Mouse (Mus musculus) hindbrain, embryonic 14.5 days (tissue): ENCODE measurements around the gene Acot7. TPM values are rescaled to one million over a fixed set of nuclear protein-coding genes. Genes with fewer than 3 reads are reported as not detected.
A peak's percentile ranks its signal among the peaks of the same experiment; 100 is the strongest.
"Not testable (repeated sequence)": the region's sequence is repeated elsewhere in the genome, so short reads cannot be mapped to it uniquely, and the experiment has no call there.

Experiments
- ATAC-seq: fragments of 200-750 bp; cut with Nextera tagmentation; 2 replicates; pipeline ENCODE4 v1.8.0; 2017; ENCODE audit warnings: moderate number of reproducible peaks, mild to moderate bottlenecking, moderate TSS enrichment, moderate library complexity; ENCODE audit not compliant: low FRiP score
- DNase-seq: peaks from one replicate; pipeline ENCODE4 v3.0.0-alpha.2; 2015; ENCODE audit warnings: low spot score
- H3K27ac ChIP-seq: fragments of 300-500 bp; sonication (generic); 2 replicates; pipeline ENCODE4 v1.5.1; 2014; ENCODE audit warnings: mild to moderate bottlenecking, moderate library complexity
- H3K27me3 ChIP-seq: fragments of 300-500 bp; sonication (generic); 2 replicates; pipeline ENCODE4 v1.6.1; 2014; ENCODE audit warnings: mild to moderate bottlenecking, low read length, mixed read lengths; ENCODE audit not compliant: control insufficient read depth, insufficient read depth
- H3K36me3 ChIP-seq: fragments of 300-500 bp; sonication (generic); replicated peaks from 2 replicates; pipeline ENCODE4 v1.6.1; 2014; ENCODE audit not compliant: control insufficient read depth, insufficient read depth
- H3K4me1 ChIP-seq: fragments of 300-500 bp; sonication (generic); replicated peaks from 2 replicates; pipeline ENCODE4 v1.6.1; 2014; ENCODE audit warnings: antibody characterized with exemption, low read length, mixed read lengths; ENCODE audit not compliant: control insufficient read depth, insufficient read depth
- H3K4me2 ChIP-seq: fragments of 300-500 bp; sonication (generic); replicated peaks from 2 replicates; pipeline ENCODE4 v1.6.1; 2014; ENCODE audit warnings: mild to moderate bottlenecking, moderate library complexity
- H3K4me3 ChIP-seq: fragments of 300-500 bp; sonication (generic); replicated peaks from 2 replicates; pipeline ENCODE4 v1.5.1; 2014; ENCODE audit warnings: mild to moderate bottlenecking, low read length
- H3K9ac ChIP-seq: fragments of 300-500 bp; sonication (generic); 2 replicates; pipeline ENCODE4 v1.6.1; 2014
- H3K9me3 ChIP-seq: fragments of 300-500 bp; sonication (generic); 2 replicates; pipeline ENCODE4 v1.6.1; 2016; ENCODE audit warnings: low read length; ENCODE audit not compliant: control insufficient read depth
- WGBS: fragments of 180-500 bp; shearing (Covaris S2); extraction: QIAGEN DNeasy Blood & Tissue Kit; methylation state at CpG from one replicate; pipeline ENCODE4 v1.1.7; 2014; 5-methylcytosine and 5-hydroxymethylcytosine counted together
- polyA plus RNA-seq: library from polyadenylated mRNA; unstranded; fragments of >200 nt; fragmentation: Nextera tagmentation; extraction: Ambion mirVana; gene quantifications from 2 replicates; pipeline ENCODE4 v1.2.1, GENCODE M21; 2014

Gene Acot7
- polyA plus RNA-seq, 1 experiment from 2014 or later: 352 TPM

GRCm38 (mm10) chr4:152222111-152222510 lies 44.2 kb downstream of the Acot7 start:
- peaks cover 24% of the 10 kb centered on the region; the same call in 1 of the 2 replicates for H3K27me3 ChIP-seq
- DNase-seq (no peak), ATAC-seq (no peak)
- peaks cover 35% of the 10 kb centered on the region for H3K36me3 ChIP-seq
- peak overlapping the region; percentile 87 for H3K27ac ChIP-seq
- H3K4me1 ChIP-seq: peaks cover 22% of the 10 kb centered on the region
- H3K4me3 ChIP-seq: no peak overlapping the region
- no peak overlapping the region for H3K4me2 ChIP-seq
- H3K9ac ChIP-seq: no peak overlapping the region
- 86% methylated on average over 6 of the region's 6 CpGs for WGBS
- no peaks in the 10 kb centered on the region for H3K9me3 ChIP-seq

- Histone ChIP-seq H3K36me3 (peaks cover 35% of the 10 kb centered on the region), H3K4me2 (no peak overlapping the region), H3K9ac (no peak overlapping the region), H3K27me3 (peaks cover 20% of the 10 kb centered on the region; the same call in 1 of the 2 replicates), H3K9me3 (no peaks in the 10 kb centered on the region), H3K4me1 (peaks cover 22% of the 10 kb centered on the region), H3K4me3 (no peak overlapping the region), H3K27ac (peak overlapping the region; percentile 87; the same call in 1 of the 2 replicates)
- DNase-seq: no peak
- 70% methylated on average over 1 of the region's 1 CpGs for WGBS
- no peak for ATAC-seq
Measured at GRCm38 (mm10) chr4:152222513-152222912, 44.6 kb downstream of the Acot7 start.

- Histone ChIP-seq H3K4me1 (peaks cover 22% of the 10 kb centered on the region), H3K9ac (no peak overlapping the region), H3K27me3 (peaks cover 10% of the 10 kb centered on the region; the same call in 1 of the 2 replicates), H3K4me2 (no peak overlapping the region), H3K27ac (no peak overlapping the region), H3K36me3 (peaks cover 22% of the 10 kb centered on the region; the same call in 1 of the 2 replicates), H3K4me3 (no peak overlapping the region), H3K9me3 (no peaks in the 10 kb centered on the region)
- ATAC-seq (no peak), DNase-seq (no peak)
- 85% methylated on average over 5 of the region's 5 CpGs for WGBS
Measured at GRCm38 (mm10) chr4:152224156-152224555, 46.2 kb downstream of the Acot7 start.

GRCm38 (mm10) chr4:152226901-152227486 lies 49.1 kb downstream of the Acot7 start:
- Histone ChIP-seq H3K4me3 (no peak overlapping the region), H3K36me3 (peaks cover 21% of the 10 kb centered on the region), H3K9me3 (no peaks in the 10 kb centered on the region), H3K27me3 (peaks cover 10% of the 10 kb centered on the region; the same call in 1 of the 2 replicates), H3K4me2 (no peak overlapping the region), H3K9ac (no peak overlapping the region), H3K27ac (peak overlapping the region; percentile 65), H3K4me1 (peaks cover 8% of the 10 kb centered on the region)
- DNase-seq (no peak), ATAC-seq (peak; percentile 61; the same call in 1 of the 2 replicates)
- WGBS: 69% methylated on average over 13 of the region's 13 CpGs

- WGBS: 90% methylated on average over 12 of the region's 12 CpGs
Measured at GRCm38 (mm10) chr4:152227749-152228527, 50.0 kb downstream of the Acot7 start.

GRCm38 (mm10) chr4:152230331-152230730 lies 52.4 kb downstream of the Acot7 start:
- H3K36me3 ChIP-seq, H3K4me2 ChIP-seq, H3K4me3 ChIP-seq, H3K9ac ChIP-seq, ATAC-seq, H3K27ac ChIP-seq, DNase-seq, H3K9me3 ChIP-seq, H3K4me1 ChIP-seq, H3K27me3 ChIP-seq: not testable (repeated sequence)
- WGBS: 61% methylated on average over 4 of the region's 4 CpGs

More at GRCm38 (mm10) chr4:152227749-152228527, 50.0 kb downstream of the Acot7 start:
- H3K9ac ChIP-seq: no peak overlapping the region
- H3K4me3 ChIP-seq: no peak overlapping the region
- no peaks in the 10 kb centered on the region for H3K9me3 ChIP-seq
- H3K36me3 ChIP-seq: peaks cover 21% of the 10 kb centered on the region
- DNase-seq: no peak
- H3K4me2 ChIP-seq: no peak overlapping the region
- H3K27ac ChIP-seq: no peak overlapping the region
- ATAC-seq: no peak
- peaks cover 7% of the 10 kb centered on the region; the same call in 1 of the 2 replicates for H3K27me3 ChIP-seq
- no peaks in the 10 kb centered on the region; the same call in 1 of the 2 replicates for H3K4me1 ChIP-seq

GRCm38 (mm10) chr4:152231326-152231725 lies 53.4 kb downstream of the Acot7 start:
- H3K27ac ChIP-seq: no peak overlapping the region
- H3K27me3 ChIP-seq: no peaks in the 10 kb centered on the region
- DNase-seq: no peak
- WGBS: 85% methylated on average over 7 of the region's 7 CpGs
- H3K4me1 ChIP-seq: no peaks in the 10 kb centered on the region; the same call in 1 of the 2 replicates
- no peak overlapping the region for H3K4me2 ChIP-seq
- H3K9me3 ChIP-seq: no peaks in the 10 kb centered on the region
- H3K4me3 ChIP-seq: no peak overlapping the region
- no peak for ATAC-seq
- peaks cover 10% of the 10 kb centered on the region for H3K36me3 ChIP-seq
- H3K9ac ChIP-seq: no peak overlapping the region

- Histone ChIP-seq H3K4me2 (no peak overlapping the region), H3K9me3 (no peaks in the 10 kb centered on the region), H3K9ac (no peak overlapping the region), H3K4me1 (no peaks in the 10 kb centered on the region), H3K4me3 (no peak overlapping the region), H3K27me3 (no peaks in the 10 kb centered on the region), H3K27ac (no peak overlapping the region), H3K36me3 (peaks cover 19% of the 10 kb centered on the region)
- no peak for ATAC-seq
- no peak for DNase-seq
- WGBS: 99% methylated on average over 4 of the region's 4 CpGs
Measured at GRCm38 (mm10) chr4:152232411-152232903, 54.5 kb downstream of the Acot7 start.

- Histone ChIP-seq H3K4me2 (no peak overlapping the region), H3K27me3 (no peaks in the 10 kb centered on the region)
Measured at GRCm38 (mm10) chr4:152239974-152240373, 62.0 kb downstream of the Acot7 start.

More at GRCm38 (mm10) chr4:152239974-152240373, 62.0 kb downstream of the Acot7 start:
- Histone ChIP-seq H3K36me3 (peaks cover 32% of the 10 kb centered on the region), H3K9ac (no peak overlapping the region), H3K9me3 (no peaks in the 10 kb centered on the region), H3K27ac (no peak overlapping the region), H3K4me1 (no peaks in the 10 kb centered on the region), H3K4me3 (no peak overlapping the region)
- WGBS: 61% methylated on average over 4 of the region's 4 CpGs
- ATAC-seq (no peak), DNase-seq (no peak)
